Mouse (Mus musculus) neural tube, embryonic 11.5 days (tissue): ENCODE measurements around the gene Carhsp1. TPM values are rescaled to one million over a fixed set of nuclear protein-coding genes. Genes with fewer than 3 reads are reported as not detected.

Experiments
- ATAC-seq: fragments of 200-750 bp; cut with Nextera tagmentation; 2 replicates; pipeline ENCODE4 v1.8.0; 2017; ENCODE audit warnings: moderate number of reproducible peaks, mild to moderate bottlenecking, moderate TSS enrichment, moderate library complexity; ENCODE audit not compliant: insufficient read depth, low FRiP score, low TSS enrichment
- DNase-seq: peaks from one replicate; pipeline ENCODE4 v3.0.0-alpha.2; 2015; ENCODE audit warnings: low spot score
- H3K27ac ChIP-seq: fragments of 300-500 bp; sonication (generic); 2 replicates; pipeline ENCODE4 v1.5.1; 2014; ENCODE audit warnings: low read depth, mild to moderate bottlenecking, low read length
- H3K27me3 ChIP-seq: fragments of 300-500 bp; sonication (generic); 2 replicates; pipeline ENCODE4 v1.6.1; 2014; ENCODE audit warnings: mild to moderate bottlenecking, low read length, mixed read lengths; ENCODE audit not compliant: control insufficient read depth, insufficient read depth
- H3K36me3 ChIP-seq: fragments of 300-500 bp; sonication (generic); 2 replicates; pipeline ENCODE4 v1.6.1; 2014; ENCODE audit warnings: mild to moderate bottlenecking, low read length, moderate library complexity, mixed read lengths; ENCODE audit not compliant: control insufficient read depth, insufficient read depth
- H3K4me1 ChIP-seq: fragments of 300-500 bp; sonication (generic); 2 replicates; pipeline ENCODE4 v1.6.1; 2014; ENCODE audit warnings: low read length, mixed read lengths; ENCODE audit not compliant: control insufficient read depth, insufficient read depth
- H3K4me2 ChIP-seq: fragments of 300-500 bp; sonication (generic); 2 replicates; pipeline ENCODE4 v1.6.1; 2014; ENCODE audit warnings: low read depth, mild to moderate bottlenecking, moderate library complexity
- H3K4me3 ChIP-seq: fragments of 300-500 bp; sonication (generic); 2 replicates; pipeline ENCODE4 v1.5.1; 2014; ENCODE audit warnings: low read depth, low read length
- H3K9ac ChIP-seq: fragments of 300-500 bp; sonication (generic); 2 replicates; pipeline ENCODE4 v1.6.1; 2014; ENCODE audit warnings: mild to moderate bottlenecking, low read length
- H3K9me3 ChIP-seq: fragments of 300-500 bp; sonication (generic); 2 replicates; pipeline ENCODE4 v1.6.1; 2016; ENCODE audit warnings: low read length; ENCODE audit not compliant: control insufficient read depth
- WGBS: fragments of 180-500 bp; shearing (Covaris S2); extraction: QIAGEN DNeasy Blood & Tissue Kit; methylation state at CpG from one replicate; pipeline ENCODE4 v1.1.7; 2014; 5-methylcytosine and 5-hydroxymethylcytosine counted together
- polyA plus RNA-seq: library from polyadenylated mRNA; unstranded; fragments of >200 nt; fragmentation: Nextera tagmentation; extraction: Ambion mirVana; gene quantifications from 2 replicates; pipeline ENCODE4 v1.2.1, GENCODE M21; 2014

Gene Carhsp1
- polyA plus RNA-seq, 1 experiment from 2014 or later: 78.4 TPM

DNA sequence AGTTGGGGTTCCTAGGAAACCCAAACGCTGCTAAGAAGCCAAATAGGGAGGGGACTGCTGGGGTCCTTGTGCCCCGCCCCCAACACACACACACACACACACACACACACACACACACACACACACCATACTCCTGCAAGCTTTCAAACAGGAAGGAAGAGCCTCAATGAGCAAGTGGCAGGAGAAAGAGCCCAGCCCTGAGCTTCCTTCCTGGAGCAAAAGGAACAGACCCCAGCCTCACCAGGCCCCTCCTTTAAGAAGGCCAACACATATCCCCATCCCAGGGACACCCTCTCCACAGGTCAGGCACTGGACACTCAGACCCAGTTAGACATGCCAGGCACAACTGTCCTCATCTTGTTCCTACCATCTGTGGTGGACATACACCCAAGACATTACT is 8.9 kb downstream of the Carhsp1 start:
- Histone ChIP-seq H3K4me1 (peaks cover 6% of the 10 kb centered on the region; the same call in 1 of the 2 replicates), H3K36me3 (peaks cover 9% of the 10 kb centered on the region)
- WGBS: 83% methylated on average over 2 of the region's 2 CpGs

DNA sequence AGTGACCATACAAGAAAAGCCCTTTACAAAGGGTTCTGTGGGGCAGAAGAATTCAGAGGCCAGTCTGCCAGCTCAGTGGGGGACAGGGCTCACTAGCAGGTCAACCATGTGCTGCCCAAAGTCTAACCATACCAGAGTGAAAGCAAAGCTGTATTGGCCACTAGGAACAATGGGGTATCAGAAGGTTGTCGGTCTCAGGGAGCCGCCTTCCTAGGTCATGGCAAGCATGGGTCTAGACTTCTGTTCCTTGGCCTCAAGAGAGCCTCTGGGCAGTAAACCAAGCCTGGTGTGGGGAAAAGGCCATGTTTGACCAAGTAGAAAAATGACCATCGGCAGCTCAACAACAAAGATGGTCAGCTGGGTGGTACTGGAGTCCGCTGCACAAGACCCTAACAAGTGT is 13.2 kb downstream of the Carhsp1 start:
- no peaks in the 10 kb centered on the region for H3K4me1 ChIP-seq
- no peak for DNase-seq
- WGBS: 93% methylated on average over 4 of the region's 4 CpGs
- no peak overlapping the region for H3K4me2 ChIP-seq
- no peak overlapping the region for H3K27ac ChIP-seq
- H3K9me3 ChIP-seq: no peaks in the 10 kb centered on the region
- no peak overlapping the region for H3K9ac ChIP-seq
- H3K4me3 ChIP-seq: no peak overlapping the region
- no peaks in the 10 kb centered on the region for H3K27me3 ChIP-seq
- no peak for ATAC-seq
- H3K36me3 ChIP-seq: peaks cover 13% of the 10 kb centered on the region

More for the DNA sequence above, 8.9 kb downstream of the Carhsp1 start:
- Histone ChIP-seq H3K9me3 (no peaks in the 10 kb centered on the region), H3K27me3 (no peaks in the 10 kb centered on the region), H3K9ac (no peak overlapping the region), H3K4me2 (no peak overlapping the region), H3K4me3 (no peak overlapping the region), H3K27ac (no peak overlapping the region)
- DNase-seq (no peak), ATAC-seq (no peak)

DNA sequence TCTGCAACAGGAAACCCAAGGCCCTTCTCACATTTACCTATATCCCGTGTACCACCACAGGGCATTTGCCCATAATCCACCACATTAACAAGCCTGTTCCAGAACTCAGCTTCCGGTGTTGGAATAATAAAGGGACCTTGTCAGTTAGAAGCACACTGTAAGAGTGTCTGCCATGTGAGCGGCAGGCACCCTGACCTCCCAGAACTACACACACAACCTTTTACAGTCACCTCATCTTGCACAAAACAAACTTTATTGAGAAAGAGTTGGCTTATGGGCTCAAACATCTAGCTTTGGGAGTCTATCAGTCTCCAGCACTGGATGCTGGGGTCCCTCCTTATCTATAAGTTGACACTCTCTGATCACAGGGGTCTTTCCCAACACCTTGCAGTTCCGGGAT is 13.6 kb downstream of the Carhsp1 start:
- no peak overlapping the region for H3K27ac ChIP-seq
- WGBS: 89% methylated on average over 4 of the region's 4 CpGs
- peaks cover 13% of the 10 kb centered on the region for H3K36me3 ChIP-seq
- no peaks in the 10 kb centered on the region for H3K4me1 ChIP-seq
- no peaks in the 10 kb centered on the region for H3K27me3 ChIP-seq
- ATAC-seq: no peak
- no peak overlapping the region for H3K4me3 ChIP-seq
- H3K4me2 ChIP-seq: no peak overlapping the region
- no peak for DNase-seq
- H3K9me3 ChIP-seq: no peaks in the 10 kb centered on the region
- no peak overlapping the region for H3K9ac ChIP-seq

DNA sequence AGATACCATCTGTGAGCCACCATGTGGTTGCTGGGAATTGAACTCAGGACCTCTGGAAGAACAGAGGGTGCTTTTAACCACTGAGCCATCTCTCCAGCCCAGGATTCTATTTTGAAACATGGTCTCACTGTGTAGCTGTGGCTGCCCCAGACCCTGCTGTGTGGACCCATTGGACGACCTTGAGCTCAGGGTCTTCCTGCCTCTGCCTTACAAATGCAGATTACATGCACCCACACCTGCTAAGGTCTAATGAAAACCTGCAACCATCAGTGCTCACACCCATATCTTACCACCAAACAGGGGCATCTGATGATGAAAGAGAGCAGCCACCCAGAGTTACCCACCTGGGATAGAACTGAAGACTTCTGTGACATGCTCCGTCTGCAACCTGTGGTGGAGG is 15.7 kb downstream of the Carhsp1 start:
- H3K36me3 ChIP-seq: peaks cover 11% of the 10 kb centered on the region
- H3K27ac ChIP-seq: no peak overlapping the region
- H3K4me1 ChIP-seq: no peaks in the 10 kb centered on the region
- H3K9me3 ChIP-seq: no peaks in the 10 kb centered on the region
- no peak overlapping the region for H3K9ac ChIP-seq
- no peak for DNase-seq
- no peaks in the 10 kb centered on the region for H3K27me3 ChIP-seq
- H3K4me3 ChIP-seq: no peak overlapping the region
- 94% methylated on average over 2 of the region's 2 CpGs for WGBS
- no peak for ATAC-seq
- H3K4me2 ChIP-seq: no peak overlapping the region

DNA sequence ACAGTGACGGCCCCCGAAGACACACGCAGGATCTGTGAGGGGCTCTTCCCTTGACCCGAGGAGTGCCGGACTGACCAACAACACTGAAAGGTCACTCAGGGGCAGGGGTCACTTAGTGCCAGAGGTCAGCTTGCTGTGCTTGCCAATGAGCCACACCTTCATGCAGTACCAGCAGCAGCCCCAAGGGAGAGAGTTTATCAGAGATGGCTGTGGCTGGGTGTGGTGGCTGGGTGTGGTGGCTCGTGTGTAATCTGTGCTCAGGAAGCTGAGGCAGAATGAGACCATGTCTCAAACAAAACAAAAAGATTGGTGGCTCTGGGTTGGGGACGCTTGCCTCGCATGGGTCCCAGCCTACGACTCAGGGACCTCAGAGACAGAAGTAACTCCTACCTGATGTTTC is 16.4 kb downstream of the Carhsp1 start:
- Histone ChIP-seq H3K4me3 (no peak overlapping the region), H3K27ac (no peak overlapping the region), H3K9me3 (no peaks in the 10 kb centered on the region), H3K4me2 (no peak overlapping the region), H3K4me1 (no peaks in the 10 kb centered on the region), H3K9ac (no peak overlapping the region), H3K27me3 (no peaks in the 10 kb centered on the region), H3K36me3 (peaks cover 9% of the 10 kb centered on the region)
- WGBS: 84% methylated on average over 9 of the region's 9 CpGs
- DNase-seq (no peak), ATAC-seq (0 out of 2 replicates have a peak, but pooled peaks have one; percentile 11)

DNA sequence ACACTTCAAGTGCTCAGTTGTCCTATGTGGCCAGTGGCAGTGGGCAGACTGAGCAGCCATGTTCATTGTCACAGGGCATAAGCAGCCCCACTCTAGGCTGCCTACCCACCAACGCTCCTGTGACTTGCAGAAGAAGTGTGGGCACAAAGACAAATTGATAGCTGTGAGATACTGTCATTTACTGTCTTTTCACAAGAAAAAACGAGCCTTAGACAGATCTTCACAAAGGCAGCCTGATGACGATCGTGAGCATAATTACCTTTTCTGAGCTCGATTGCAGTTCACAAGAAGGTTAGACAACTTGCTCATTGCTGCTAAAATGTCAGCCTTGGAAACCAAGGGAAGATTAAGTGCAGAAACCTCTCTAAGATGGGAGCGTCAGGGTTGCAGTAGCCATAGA is 16.8 kb downstream of the Carhsp1 start:
- H3K9ac ChIP-seq: no peak overlapping the region
- H3K4me3 ChIP-seq: no peak overlapping the region
- no peaks in the 10 kb centered on the region for H3K27me3 ChIP-seq
- H3K4me2 ChIP-seq: no peak overlapping the region
- ATAC-seq (no peak), DNase-seq (no peak)
- 86% methylated on average over 6 of the region's 6 CpGs for WGBS
- no peaks in the 10 kb centered on the region for H3K4me1 ChIP-seq
- H3K36me3 ChIP-seq: peaks cover 7% of the 10 kb centered on the region
- no peak overlapping the region for H3K27ac ChIP-seq
- H3K9me3 ChIP-seq: no peaks in the 10 kb centered on the region

DNA sequence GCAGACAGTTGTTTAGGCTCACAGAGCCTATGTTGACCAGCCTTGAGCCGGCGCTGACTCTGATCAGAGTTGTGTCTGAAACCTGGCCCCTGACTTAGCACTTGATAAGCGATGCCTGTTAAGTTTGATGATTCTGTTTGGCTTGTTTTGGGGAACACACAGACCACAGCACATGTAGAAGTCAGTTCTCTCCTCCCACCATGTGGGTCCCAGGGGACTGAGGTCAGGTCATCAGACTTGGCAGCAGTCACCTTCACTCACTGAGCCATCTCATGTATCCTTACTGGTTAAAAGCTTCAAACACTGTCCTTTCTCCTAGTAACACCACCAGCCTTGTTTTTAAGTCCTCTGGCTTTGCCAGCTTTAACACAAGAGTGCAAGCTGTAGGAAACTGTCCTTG is 21.9 kb downstream of the Carhsp1 start:
- no peaks in the 10 kb centered on the region for H3K4me1 ChIP-seq
- no peak overlapping the region for H3K27ac ChIP-seq
- no peak overlapping the region for H3K4me2 ChIP-seq
- 97% methylated on average over 3 of the region's 3 CpGs for WGBS
- H3K4me3 ChIP-seq: no peak overlapping the region
- ATAC-seq (no peak), DNase-seq (no peak)
- no peaks in the 10 kb centered on the region for H3K27me3 ChIP-seq
- peaks cover 5% of the 10 kb centered on the region; the same call in 1 of the 2 replicates for H3K36me3 ChIP-seq
- no peak overlapping the region for H3K9ac ChIP-seq
- no peaks in the 10 kb centered on the region for H3K9me3 ChIP-seq

DNA sequence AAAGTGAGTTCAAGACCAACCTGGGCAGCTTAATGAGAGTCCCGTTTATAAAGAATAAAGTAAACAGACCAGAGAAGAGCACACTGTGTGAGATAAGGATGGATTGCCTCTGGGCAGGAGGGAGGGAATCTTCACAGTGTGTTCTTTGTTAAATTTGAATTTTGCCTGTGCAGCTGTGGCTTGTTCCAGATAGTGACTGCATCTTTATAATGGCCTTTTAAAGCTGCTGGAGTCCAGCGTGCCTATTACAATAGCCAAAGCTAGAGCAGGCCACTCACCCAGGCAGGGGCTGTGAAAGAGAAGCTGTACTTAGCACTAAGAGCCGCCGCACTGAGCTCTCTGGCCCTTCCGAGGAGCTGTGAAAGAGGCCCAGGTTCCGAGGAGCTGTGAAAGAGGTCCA is 26.4 kb downstream of the Carhsp1 start:
- H3K27ac ChIP-seq: no peak overlapping the region
- H3K9me3 ChIP-seq: no peaks in the 10 kb centered on the region
- no peak overlapping the region for H3K4me2 ChIP-seq
- DNase-seq (no peak), ATAC-seq (no peak)
- no peak overlapping the region for H3K4me3 ChIP-seq
- no peaks in the 10 kb centered on the region for H3K27me3 ChIP-seq
- H3K4me1 ChIP-seq: no peaks in the 10 kb centered on the region
- WGBS: 80% methylated on average over 6 of the region's 6 CpGs
- no peak overlapping the region for H3K9ac ChIP-seq
- H3K36me3 ChIP-seq: peaks cover 6% of the 10 kb centered on the region

DNA sequence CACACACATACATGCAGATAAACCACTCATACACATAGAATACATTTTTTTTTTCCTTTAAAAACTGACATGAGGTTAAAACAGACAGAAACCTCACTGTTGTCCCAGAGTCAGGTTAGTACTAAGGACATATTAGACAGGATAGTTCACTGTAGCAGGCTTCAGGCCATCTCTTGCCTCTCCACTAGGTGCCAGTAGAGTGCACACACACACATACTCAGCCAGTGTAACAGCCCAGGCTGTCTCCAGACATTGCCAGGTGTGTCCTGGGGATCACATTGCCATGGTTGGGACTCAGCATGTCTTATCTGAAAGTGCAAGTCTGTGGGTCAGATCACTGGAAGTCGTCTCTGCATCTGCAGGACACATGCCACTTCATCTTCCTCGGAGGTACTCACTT is 28.1 kb downstream of the Carhsp1 start:
- DNase-seq (peak; percentile 43), ATAC-seq (peak; percentile 53; the same call in 1 of the 2 replicates)
- Histone ChIP-seq H3K36me3 (peaks cover 6% of the 10 kb centered on the region), H3K4me3 (no peak overlapping the region), H3K4me2 (no peak overlapping the region), H3K27me3 (no peaks in the 10 kb centered on the region), H3K9ac (no peak overlapping the region), H3K27ac (no peak overlapping the region), H3K4me1 (no peaks in the 10 kb centered on the region), H3K9me3 (no peaks in the 10 kb centered on the region)
- 76% methylated on average over 2 of the region's 2 CpGs for WGBS
